Mouse (Mus musculus): ENCODE data around the gene Tesk1. TPM values are rescaled to one million over a fixed set of nuclear protein-coding genes. Genes with fewer than 3 reads are reported as not detected.

Gene Tesk1
- polyA plus RNA-seq, 1 experiment from 2014 or later = 16.8 TPM

GRCm38 (mm10) chr4:43442044-43442443 lies 305 bp downstream of the Tesk1 start:
- Histone ChIP-seq H3K4me1 (replicated peaks) (peaks cover 18% of the 10 kb centered on the region), H3K4me3 (peak overlapping the region; percentile 75), H3K27ac (replicated peaks) (peak overlapping the region; percentile 96), H3K4me2 (peak overlapping the region; percentile 85), H3K36me3 (peaks cover 21% of the 10 kb centered on the region), H3K9me3 (no peaks in the 10 kb centered on the region), H3K9ac (peak overlapping the region; percentile 96), H3K27me3 (no peaks in the 10 kb centered on the region)
- under 1% methylated on average over 33 of the region's 33 CpGs for WGBS
- peak; percentile 95 for ATAC-seq (ENCODE audit: low FRiP score, low read depth)

GRCm38 (mm10) chr4:43442456-43443361 lies 970 bp downstream of the Tesk1 start:
- H3K9ac ChIP-seq = peak overlapping the region; percentile 96

GRCm38 (mm10) chr4:43443511-43443910 lies 1.8 kb downstream of the Tesk1 start:
- peaks cover 18% of the 10 kb centered on the region for H3K4me1 ChIP-seq (replicated peaks)
- no peak for ATAC-seq (ENCODE audit: low FRiP score, low read depth)
- H3K9ac ChIP-seq = peak overlapping the region; percentile 96
- peaks cover 36% of the 10 kb centered on the region for H3K36me3 ChIP-seq
- peak overlapping the region; percentile 96 for H3K27ac ChIP-seq (replicated peaks)
- peak overlapping the region; percentile 75 for H3K4me3 ChIP-seq
- peak overlapping the region; percentile 85 for H3K4me2 ChIP-seq
- no peaks in the 10 kb centered on the region for H3K9me3 ChIP-seq
- H3K27me3 ChIP-seq = no peaks in the 10 kb centered on the region
- WGBS = 2% methylated on average over 28 of the region's 28 CpGs

More at GRCm38 (mm10) chr4:43442456-43443361, 970 bp downstream of the Tesk1 start:
- WGBS = under 1% methylated on average over 68 of the region's 88 CpGs
- Histone ChIP-seq H3K36me3 (peaks cover 28% of the 10 kb centered on the region), H3K27me3 (no peaks in the 10 kb centered on the region), H3K4me1 (replicated peaks) (peaks cover 18% of the 10 kb centered on the region), H3K4me2 (peak overlapping the region; percentile 85), H3K9me3 (no peaks in the 10 kb centered on the region), H3K4me3 (peak overlapping the region; percentile 75), H3K27ac (replicated peaks) (peak overlapping the region; percentile 96)
- peak; percentile 78 for ATAC-seq (ENCODE audit: low FRiP score, low read depth)

- no peak overlapping the region for H3K4me3 ChIP-seq
- no peaks in the 10 kb centered on the region for H3K27me3 ChIP-seq
- H3K36me3 ChIP-seq = peaks cover 37% of the 10 kb centered on the region
- no peak overlapping the region for H3K9ac ChIP-seq
- no peaks in the 10 kb centered on the region for H3K9me3 ChIP-seq
- H3K4me1 ChIP-seq (replicated peaks) = peaks cover 15% of the 10 kb centered on the region
- no peak for ATAC-seq (ENCODE audit: low FRiP score, low read depth)
- H3K4me2 ChIP-seq = no peak overlapping the region
- H3K27ac ChIP-seq (replicated peaks) = no peak overlapping the region
- WGBS = 79% methylated on average over 13 of the region's 13 CpGs
Measured at GRCm38 (mm10) chr4:43447251-43447650, 5.5 kb downstream of the Tesk1 start.

- ATAC-seq (ENCODE audit: low FRiP score, low read depth) = no peak
- no peak overlapping the region for H3K4me3 ChIP-seq
- H3K4me2 ChIP-seq = no peak overlapping the region
- peaks cover 10% of the 10 kb centered on the region; the same call in 1 of the 2 replicates for H3K27me3 ChIP-seq
- WGBS = 86% methylated on average over 3 of the region's 3 CpGs
- H3K27ac ChIP-seq (replicated peaks) = no peak overlapping the region
- H3K4me1 ChIP-seq (replicated peaks) = peaks cover 21% of the 10 kb centered on the region
- H3K9ac ChIP-seq = no peak overlapping the region
- no peaks in the 10 kb centered on the region for H3K9me3 ChIP-seq
- peaks cover 37% of the 10 kb centered on the region for H3K36me3 ChIP-seq
Measured at GRCm38 (mm10) chr4:43448554-43448953, 6.8 kb downstream of the Tesk1 start.

GRCm38 (mm10) chr4:43452315-43452714 lies 10.6 kb downstream of the Tesk1 start:
- H3K4me1 ChIP-seq (replicated peaks) = peaks cover 16% of the 10 kb centered on the region
- H3K4me2 ChIP-seq = no peak overlapping the region
- H3K36me3 ChIP-seq = peaks cover 13% of the 10 kb centered on the region
- H3K9ac ChIP-seq = no peak overlapping the region
- H3K9me3 ChIP-seq = no peaks in the 10 kb centered on the region
- H3K27ac ChIP-seq (replicated peaks) = no peak overlapping the region
- 61% methylated on average over 11 of the region's 11 CpGs for WGBS
- peaks cover 10% of the 10 kb centered on the region; the same call in 1 of the 2 replicates for H3K27me3 ChIP-seq
- no peak overlapping the region for H3K4me3 ChIP-seq
- no peak for ATAC-seq (ENCODE audit: low FRiP score, low read depth)

GRCm38 (mm10) chr4:43453413-43453812 lies 11.7 kb downstream of the Tesk1 start:
- WGBS = under 1% methylated on average over 16 of the region's 18 CpGs

GRCm38 (mm10) chr4:43454041-43454836 lies 12.5 kb downstream of the Tesk1 start, which contains the start of gene Cd72:
Gene Cd72, minus strand, starts transcription at chr4:43454628.
- ATAC-seq (ENCODE audit: low FRiP score, low read depth) = no peak
- 36% methylated on average over 20 of the region's 20 CpGs for WGBS
- H3K9ac ChIP-seq = 0 out of 2 replicates have a peak within 1 kb of the TSS, but pooled peaks have one; percentile 29

More at GRCm38 (mm10) chr4:43453413-43453812, 11.7 kb downstream of the Tesk1 start:
- peak overlapping the region; percentile 45 for H3K4me2 ChIP-seq
- peaks cover 10% of the 10 kb centered on the region; the same call in 1 of the 2 replicates for H3K27me3 ChIP-seq
- no peak for ATAC-seq (ENCODE audit: low FRiP score, low read depth)
- 0 out of 2 replicates have a peak overlapping the region, but pooled peaks have one; percentile 29 for H3K9ac ChIP-seq
- peaks cover 2% of the 10 kb centered on the region; the same call in 1 of the 2 replicates for H3K36me3 ChIP-seq
- peak overlapping the region; percentile 9; the same call in 1 of the 2 replicates for H3K4me3 ChIP-seq
- peaks cover 16% of the 10 kb centered on the region for H3K4me1 ChIP-seq (replicated peaks)
- H3K27ac ChIP-seq (replicated peaks) = no peak overlapping the region
- H3K9me3 ChIP-seq = no peaks in the 10 kb centered on the region

GRCm38 (mm10) chr4:43456470-43456869 lies 14.7 kb downstream of the Tesk1 start:
- Histone ChIP-seq H3K4me3 (no peak overlapping the region), H3K9ac (no peak overlapping the region), H3K9me3 (no peaks in the 10 kb centered on the region), H3K27ac (replicated peaks) (no peak overlapping the region), H3K36me3 (no peaks in the 10 kb centered on the region), H3K4me1 (replicated peaks) (peaks cover 16% of the 10 kb centered on the region), H3K27me3 (peaks cover 10% of the 10 kb centered on the region; the same call in 1 of the 2 replicates), H3K4me2 (no peak overlapping the region)
- WGBS = 34% methylated on average over 4 of the region's 4 CpGs
- no peak for ATAC-seq (ENCODE audit: low FRiP score, low read depth)

More at GRCm38 (mm10) chr4:43454041-43454836, 12.5 kb downstream of the Tesk1 start, which contains the start of gene Cd72:
- Histone ChIP-seq H3K27ac (replicated peaks) (no peak within 1 kb of the TSS), H3K36me3 (no peaks in the 10 kb centered on the region), H3K27me3 (peaks cover 10% of the 10 kb centered on the region; the same call in 1 of the 2 replicates), H3K4me2 (peak within 1 kb of the TSS; percentile 45), H3K4me3 (peak within 1 kb of the TSS; percentile 9; the same call in 1 of the 2 replicates), H3K4me1 (replicated peaks) (peaks cover 16% of the 10 kb centered on the region), H3K9me3 (no peaks in the 10 kb centered on the region)

- H3K4me1 ChIP-seq (replicated peaks) = peaks cover 16% of the 10 kb centered on the region
- no peak for ATAC-seq (ENCODE audit: low FRiP score, low read depth)
- H3K36me3 ChIP-seq = no peaks in the 10 kb centered on the region
- H3K4me3 ChIP-seq = no peak overlapping the region
- H3K27ac ChIP-seq (replicated peaks) = no peak overlapping the region
- WGBS = 18% methylated on average over 8 of the region's 8 CpGs
- H3K9me3 ChIP-seq = no peaks in the 10 kb centered on the region
- peaks cover 10% of the 10 kb centered on the region; the same call in 1 of the 2 replicates for H3K27me3 ChIP-seq
- H3K9ac ChIP-seq = no peak overlapping the region
- no peak overlapping the region for H3K4me2 ChIP-seq
Measured at GRCm38 (mm10) chr4:43457124-43457523, 15.4 kb downstream of the Tesk1 start.

GRCm38 (mm10) chr4:43463102-43463501 lies 21.4 kb downstream of the Tesk1 start:
- no peaks in the 10 kb centered on the region for H3K27me3 ChIP-seq
- no peaks in the 10 kb centered on the region for H3K4me1 ChIP-seq (replicated peaks)
- no peaks in the 10 kb centered on the region for H3K36me3 ChIP-seq
- no peak overlapping the region for H3K4me2 ChIP-seq
- H3K4me3 ChIP-seq = no peak overlapping the region
- 94% methylated on average over 5 of the region's 5 CpGs for WGBS
- no peak overlapping the region for H3K9ac ChIP-seq
- no peak overlapping the region for H3K27ac ChIP-seq (replicated peaks)
- no peaks in the 10 kb centered on the region for H3K9me3 ChIP-seq
- ATAC-seq (ENCODE audit: low FRiP score, low read depth) = no peak
